Mouse (Mus musculus) C2C12 (cell line): ENCODE results near the gene Bloc1s6.

Experiments
- CEBPB ChIP-seq: IDR thresholded peaks from one replicate; pipeline ENCODE4 v1.6.1; 2011; ENCODE audit warnings: low read depth, mild to moderate bottlenecking, control low read depth, moderate library complexity
- CTCF ChIP-seq: IDR thresholded peaks from one replicate; pipeline ENCODE4 v1.5.1; 2011; ENCODE audit not compliant: control insufficient read depth, insufficient read depth, insufficient read length
- MYOG ChIP-seq: IDR thresholded peaks from one replicate; pipeline ENCODE4 v1.6.1; 2011; ENCODE audit not compliant: control insufficient read depth, insufficient read length; ENCODE audit errors: extremely low read depth
- USF1 ChIP-seq: IDR thresholded peaks from one replicate; pipeline ENCODE4 v1.6.1; 2011; ENCODE audit warnings: low read depth, mild to moderate bottlenecking, control low read depth, moderate library complexity

DNA sequence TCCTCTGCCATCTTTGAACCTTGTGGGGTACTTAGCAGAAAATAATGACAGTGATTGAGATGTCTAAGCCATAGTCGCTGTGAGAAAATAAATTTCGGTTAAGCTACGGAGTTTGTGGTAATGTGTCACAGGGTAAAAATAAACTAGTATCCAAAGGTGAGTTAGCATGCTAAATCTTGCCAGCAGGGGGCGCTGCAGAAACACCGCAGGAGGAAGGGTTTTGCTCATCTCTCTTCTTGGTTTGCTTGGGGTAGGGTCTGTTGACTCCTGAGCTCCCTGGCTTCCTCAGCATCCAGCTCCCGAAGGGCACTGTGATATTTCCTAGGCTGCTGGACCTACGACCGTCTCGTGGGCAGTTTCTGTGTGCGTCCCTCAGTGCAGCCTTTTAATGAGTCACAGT lies 12.7 kb upstream of the Bloc1s6 start:
- TF ChIP-seq CTCF (peak; percentile 7), CEBPB (no peak), USF1 (no peak), MYOG (no peak)
